Mouse (Mus musculus): ENCODE results near the gene Tmem59. TPM values are rescaled to one million over a fixed set of nuclear protein-coding genes. Genes with fewer than 3 reads are reported as not detected.

Gene Tmem59
- total RNA-seq (2023), result 131 TPM

GRCm38 (mm10) chr4:107178182-107178829 lies at the start of gene Tmem59:
Gene Tmem59 (plus strand): TSS chr4:107178399.

GRCm38 (mm10) chr4:107178830-107179490 lies 761 bp downstream of the Tmem59 start, which contains the start of gene Tceanc2:
Gene Tceanc2 (minus strand): TSS chr4:107179116.

GRCm38 (mm10) chr4:107208880-107209279 lies 30.7 kb downstream of the Tmem59 start, which contains the start of gene Ldlrad1:
Gene Ldlrad1 (plus strand): TSS chr4:107209180.

Other genes with a start within 250 kb of the Tmem59 start
- gene Mrpl37, start 111.5 kb upstream of the Tmem59 start, total RNA-seq (2023), result 66.4 TPM
- gene Cyb5rl, start 111.4 kb upstream of the Tmem59 start, total RNA-seq (2023), result 16.5 TPM
- not detected for gene Cdcp2, start 81.5 kb upstream of the Tmem59 start, total RNA-seq (2023)
- 44.0 TPM for gene Tceanc2, start 717 bp downstream of the Tmem59 start, total RNA-seq (2023)
- 1.1 TPM for gene Ldlrad1, start 30.8 kb downstream of the Tmem59 start, total RNA-seq (2023)
- gene Lrrc42, start 75.1 kb downstream of the Tmem59 start, total RNA-seq (2023), result 51.1 TPM
- gene Hspb11, start 75.2 kb downstream of the Tmem59 start, total RNA-seq (2023), result 46.9 TPM
- gene Dio1, start 128.8 kb downstream of the Tmem59 start, total RNA-seq (2023), result not detected
- gene Yipf1, start 136.0 kb downstream of the Tmem59 start, total RNA-seq (2023), result 38.7 TPM
- gene Ndc1, start 189.4 kb downstream of the Tmem59 start, total RNA-seq (2023), result 8.8 TPM

Data from CD4-positive naive resting alpha-beta T cell, adult 57 days (primary cell).